Mouse (Mus musculus) embryonic fibroblast, embryonic 13.5 days (primary cell): Measurements from ENCODE around the gene Olfr1381. TPM values are rescaled to one million over a fixed set of nuclear protein-coding genes. Genes with fewer than 3 reads are reported as not detected.

Source experiments
- polyA plus RNA-seq: library from polyadenylated mRNA; stranded (reverse); fragments of >200 nt; gene quantifications from 2 replicates; pipeline ENCODE4 v1.2.4, GENCODE M21; 2011; ENCODE audit warnings: low read depth; ENCODE audit not compliant: missing spikeins, insufficient read length

Olfr1381 gene
- polyA plus RNA-seq, 1 experiment, result not detected

Other genes with a start within 250 kb of the Olfr1381 start
- not detected in 2 replicates for gene Olfr10, start 238.7 kb upstream of the Olfr1381 start, polyA plus RNA-seq
- gene Olfr1391, start 220.7 kb upstream of the Olfr1381 start, polyA plus RNA-seq, result not detected in 2 replicates
- not detected in 2 replicates for gene Olfr1390, start 208.3 kb upstream of the Olfr1381 start, polyA plus RNA-seq
- not detected in 2 replicates for gene Olfr1389, start 120.4 kb upstream of the Olfr1381 start, polyA plus RNA-seq
- gene Olfr1388, start 106.8 kb upstream of the Olfr1381 start, polyA plus RNA-seq, result not detected in 2 replicates
- not detected in 2 replicates for gene Olfr1387, start 88.1 kb upstream of the Olfr1381 start, polyA plus RNA-seq
- not detected in 2 replicates for gene Olfr1386, start 78.4 kb upstream of the Olfr1381 start, polyA plus RNA-seq
- gene Olfr1385, start 54.4 kb upstream of the Olfr1381 start, polyA plus RNA-seq, result not detected in 2 replicates
- not detected in 2 replicates for gene Olfr1384, start 36.7 kb upstream of the Olfr1381 start, polyA plus RNA-seq
- not detected in 2 replicates for gene Olfr1383, start 23.8 kb upstream of the Olfr1381 start, polyA plus RNA-seq
- not detected in 2 replicates for gene Olfr1382, start 15.2 kb upstream of the Olfr1381 start, polyA plus RNA-seq
- gene Olfr1380, start 13.4 kb downstream of the Olfr1381 start, polyA plus RNA-seq, result not detected in 2 replicates
- gene Flt4, start 65.8 kb downstream of the Olfr1381 start, polyA plus RNA-seq, result 2.4 and 5.4 TPM in 2 replicates
- gene Scgb3a1, start 120.2 kb downstream of the Olfr1381 start, polyA plus RNA-seq, result not detected in 2 replicates
- 66.6 and 94.8 TPM in 2 replicates for gene Cnot6, start 169.3 kb downstream of the Olfr1381 start, polyA plus RNA-seq